Mouse (Mus musculus) heart, embryonic 13.5 days (tissue): ENCODE results near the gene Pou6f2. TPM values are rescaled to one million over a fixed set of nuclear protein-coding genes. Genes with fewer than 3 reads are reported as not detected.
A peak's percentile ranks its signal among the peaks of the same experiment; 100 is the strongest.

Experiments
- ATAC-seq: fragments of 200-750 bp; cut with Nextera tagmentation; 2 replicates; pipeline ENCODE4 v1.8.0; 2017; ENCODE audit warnings: moderate TSS enrichment; ENCODE audit not compliant: insufficient number of reproducible peaks, low FRiP score, low TSS enrichment; ENCODE audit errors: extremely low read depth
- H3K27ac ChIP-seq: fragments of 300-500 bp; sonication (generic); replicated peaks from 2 replicates; pipeline ENCODE4 v1.5.1; 2015; ENCODE audit warnings: moderate library complexity, mild to moderate bottlenecking, inconsistent platforms
- H3K27me3 ChIP-seq: fragments of 300-500 bp; sonication (generic); replicated peaks from 2 replicates; pipeline ENCODE4 v1.6.1; 2015; ENCODE audit warnings: mild to moderate bottlenecking, inconsistent platforms
- H3K36me3 ChIP-seq: fragments of 300-500 bp; sonication (generic); 2 replicates; pipeline ENCODE4 v1.6.1; 2015; ENCODE audit warnings: mild to moderate bottlenecking, inconsistent platforms
- H3K4me1 ChIP-seq: fragments of 300-500 bp; sonication (generic); 2 replicates; pipeline ENCODE4 v1.6.1; 2015; ENCODE audit warnings: inconsistent platforms
- H3K4me2 ChIP-seq: fragments of 300-500 bp; sonication (generic); 2 replicates; pipeline ENCODE4 v1.6.1; 2015; ENCODE audit warnings: inconsistent platforms, mild to moderate bottlenecking, moderate library complexity
- H3K4me3 ChIP-seq: fragments of 300-500 bp; sonication (generic); 2 replicates; pipeline ENCODE4 v1.5.1; 2015; ENCODE audit warnings: moderate library complexity, mild to moderate bottlenecking, inconsistent platforms
- H3K9ac ChIP-seq: fragments of 300-500 bp; sonication (generic); 2 replicates; pipeline ENCODE4 v1.6.1; 2015; ENCODE audit warnings: inconsistent platforms, mild to moderate bottlenecking, moderate library complexity
- H3K9me3 ChIP-seq: fragments of 300-500 bp; sonication (generic); 2 replicates; pipeline ENCODE4 v1.6.1; 2016; ENCODE audit warnings: inconsistent platforms
- WGBS: fragments of 180-500 bp; shearing (Covaris S2); methylation state at CpG from one replicate; pipeline ENCODE4 v1.1.7; 2015; ENCODE audit warnings: mixed read lengths; 5-methylcytosine and 5-hydroxymethylcytosine counted together
- polyA plus RNA-seq: library from polyadenylated mRNA; unstranded; fragments of >200 nt; fragmentation: Nextera tagmentation; extraction: Ambion mirVana; gene quantifications from 2 replicates; pipeline ENCODE4 v1.2.1, GENCODE M21; 2015

Pou6f2 gene
- polyA plus RNA-seq, 1 experiment from 2014 or later = 1.3 TPM

DNA sequence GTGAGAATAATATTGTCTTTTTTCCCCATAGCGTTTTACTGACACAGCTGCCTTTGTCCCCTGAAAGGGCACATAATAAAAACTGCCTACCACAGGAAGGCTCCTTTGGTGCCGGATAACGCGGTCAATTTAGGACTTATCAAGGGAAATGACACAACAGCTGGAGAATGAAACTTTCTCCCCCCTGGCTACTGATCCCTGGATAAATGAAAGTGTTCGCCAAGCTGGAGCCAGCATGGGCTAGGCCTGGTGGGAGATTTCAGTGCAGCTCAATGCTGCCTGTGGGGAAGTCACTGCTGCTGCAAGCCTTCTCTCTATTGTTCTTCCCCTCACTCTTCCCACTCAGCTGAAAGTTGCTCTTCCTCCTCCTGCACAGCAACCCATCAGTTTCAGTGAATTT, 267.8 kb downstream of the Pou6f2 start:
- Histone ChIP-seq H3K27ac (no peak overlapping the region), H3K4me2 (no peak overlapping the region), H3K9ac (no peak overlapping the region), H3K4me1 (peaks cover 10% of the 10 kb centered on the region; the same call in 1 of the 2 replicates), H3K4me3 (no peak overlapping the region), H3K27me3 (no peaks in the 10 kb centered on the region), H3K9me3 (no peaks in the 10 kb centered on the region), H3K36me3 (no peaks in the 10 kb centered on the region)
- no peak for ATAC-seq
- WGBS = 52% methylated on average over 5 of the region's 5 CpGs

DNA sequence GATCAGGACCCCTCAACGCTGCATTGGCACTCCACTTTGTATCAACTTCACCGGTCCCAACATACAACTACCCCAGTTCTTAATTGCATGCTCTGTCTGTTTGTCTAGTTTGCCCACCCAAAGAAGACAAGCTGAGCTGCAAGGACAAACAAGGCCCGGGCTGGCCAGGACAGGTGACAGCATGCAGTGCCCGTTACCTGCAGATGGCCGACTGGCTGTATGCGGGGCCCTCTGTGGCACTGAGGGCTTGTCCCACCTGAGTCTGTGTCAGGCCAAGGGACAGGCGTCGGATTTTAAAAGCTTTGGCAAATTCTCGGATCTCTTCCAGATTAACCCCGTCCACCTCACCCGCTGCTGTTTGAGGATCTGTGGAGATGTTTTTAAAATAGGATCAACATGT, 268.7 kb downstream of the Pou6f2 start:
- H3K9me3 ChIP-seq = no peaks in the 10 kb centered on the region
- H3K27ac ChIP-seq = no peak overlapping the region
- ATAC-seq = no peak
- peaks cover 15% of the 10 kb centered on the region; the same call in 1 of the 2 replicates for H3K4me1 ChIP-seq
- H3K36me3 ChIP-seq = no peaks in the 10 kb centered on the region
- WGBS = 77% methylated on average over 11 of the region's 11 CpGs
- no peak overlapping the region for H3K4me3 ChIP-seq
- no peak overlapping the region for H3K9ac ChIP-seq
- H3K27me3 ChIP-seq = no peaks in the 10 kb centered on the region
- H3K4me2 ChIP-seq = no peak overlapping the region

DNA sequence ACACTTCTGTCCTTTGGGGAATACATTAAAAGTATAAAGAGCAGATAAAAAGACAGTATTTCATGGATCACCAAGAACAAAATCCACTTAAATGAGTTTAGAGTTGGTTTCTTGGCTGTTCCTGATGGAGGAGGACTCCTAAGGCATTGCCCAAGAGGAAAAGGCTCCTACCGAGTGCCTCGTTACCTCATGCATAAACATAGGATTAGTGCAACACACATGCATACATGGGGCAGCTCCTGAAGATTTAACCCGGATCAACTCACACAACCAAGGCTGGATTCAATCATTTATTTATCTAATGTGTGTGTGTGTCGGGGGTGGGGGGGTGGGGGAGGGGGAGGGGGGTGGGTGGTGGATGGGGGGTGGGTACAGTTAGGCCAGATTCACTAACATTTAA, 269.4 kb downstream of the Pou6f2 start:
- no peak overlapping the region for H3K27ac ChIP-seq
- no peaks in the 10 kb centered on the region for H3K27me3 ChIP-seq
- ATAC-seq = no peak
- peaks cover 17% of the 10 kb centered on the region; the same call in 1 of the 2 replicates for H3K4me1 ChIP-seq
- WGBS = 54% methylated on average over 4 of the region's 4 CpGs
- no peaks in the 10 kb centered on the region for H3K9me3 ChIP-seq
- no peak overlapping the region for H3K9ac ChIP-seq
- H3K4me2 ChIP-seq = no peak overlapping the region
- H3K36me3 ChIP-seq = no peaks in the 10 kb centered on the region
- H3K4me3 ChIP-seq = no peak overlapping the region

DNA sequence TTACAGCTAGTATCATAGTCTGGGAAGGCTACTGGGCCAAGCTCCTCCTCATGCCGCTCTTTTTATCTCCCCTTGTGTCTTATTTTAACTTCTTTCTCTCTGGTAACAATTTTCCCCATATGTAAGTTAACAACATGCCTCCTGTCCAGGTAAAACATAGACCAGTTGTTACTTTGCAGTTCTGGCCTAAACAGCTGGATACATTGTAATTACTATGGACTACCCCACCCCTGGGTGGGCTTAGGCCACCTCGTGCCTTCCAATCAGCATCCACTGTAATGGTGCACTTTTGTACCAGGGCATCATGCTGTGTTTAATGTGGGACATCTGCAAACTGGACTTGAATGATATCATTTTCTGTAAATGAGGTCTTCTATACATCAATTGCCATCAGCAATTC, 271.4 kb downstream of the Pou6f2 start:
- Histone ChIP-seq H3K27ac (no peak overlapping the region), H3K4me2 (no peak overlapping the region), H3K4me1 (peaks cover 17% of the 10 kb centered on the region; the same call in 1 of the 2 replicates), H3K27me3 (no peaks in the 10 kb centered on the region), H3K9me3 (no peaks in the 10 kb centered on the region), H3K4me3 (no peak overlapping the region), H3K9ac (no peak overlapping the region), H3K36me3 (no peaks in the 10 kb centered on the region)
- ATAC-seq = no peak
- 49% methylated on average over 2 of the region's 2 CpGs for WGBS

DNA sequence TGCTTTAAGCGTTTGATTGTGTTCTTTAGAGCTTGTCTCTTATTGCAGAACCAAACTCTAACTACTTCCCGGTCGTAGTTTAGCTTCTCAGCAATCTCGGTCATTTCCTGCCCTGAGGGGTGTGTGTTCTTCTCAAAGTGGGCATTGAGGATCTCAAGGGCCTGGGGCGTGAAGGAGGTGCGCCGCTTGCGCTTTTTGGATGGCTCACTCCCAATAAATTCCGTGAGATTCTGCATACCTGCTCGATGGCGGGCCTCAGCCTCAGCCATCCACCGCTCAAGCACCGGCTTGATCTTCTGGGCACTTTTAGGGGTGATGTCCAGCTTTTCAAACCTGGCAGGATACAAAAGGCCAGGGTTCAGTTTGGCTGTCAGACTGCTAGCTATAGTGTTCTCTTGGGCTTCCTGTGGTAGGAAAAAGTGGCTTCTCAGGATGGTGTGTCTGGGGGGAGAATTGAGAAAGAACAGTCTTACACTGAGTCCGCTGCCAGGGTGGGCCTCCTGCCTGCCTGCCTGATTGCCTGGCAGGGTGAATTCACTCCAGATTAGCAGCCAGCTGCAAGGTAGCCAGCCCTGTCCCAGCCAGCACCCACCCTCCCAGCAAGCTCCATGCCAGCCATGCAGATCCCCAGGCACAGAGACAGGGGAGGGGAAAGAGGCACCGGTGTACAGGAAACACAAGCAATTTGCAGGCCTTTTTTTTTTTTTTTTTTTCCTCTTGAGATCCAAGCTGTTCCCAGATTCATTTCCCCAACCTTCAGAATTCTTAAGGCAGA, 272.1 kb downstream of the Pou6f2 start:
- Histone ChIP-seq H3K9me3 (no peaks in the 10 kb centered on the region), H3K4me3 (no peak overlapping the region), H3K27ac (no peak overlapping the region), H3K27me3 (no peaks in the 10 kb centered on the region), H3K9ac (no peak overlapping the region), H3K36me3 (no peaks in the 10 kb centered on the region), H3K4me1 (peaks cover 17% of the 10 kb centered on the region; the same call in 1 of the 2 replicates), H3K4me2 (no peak overlapping the region)
- ATAC-seq = no peak
- 53% methylated on average over 15 of the region's 15 CpGs for WGBS

DNA sequence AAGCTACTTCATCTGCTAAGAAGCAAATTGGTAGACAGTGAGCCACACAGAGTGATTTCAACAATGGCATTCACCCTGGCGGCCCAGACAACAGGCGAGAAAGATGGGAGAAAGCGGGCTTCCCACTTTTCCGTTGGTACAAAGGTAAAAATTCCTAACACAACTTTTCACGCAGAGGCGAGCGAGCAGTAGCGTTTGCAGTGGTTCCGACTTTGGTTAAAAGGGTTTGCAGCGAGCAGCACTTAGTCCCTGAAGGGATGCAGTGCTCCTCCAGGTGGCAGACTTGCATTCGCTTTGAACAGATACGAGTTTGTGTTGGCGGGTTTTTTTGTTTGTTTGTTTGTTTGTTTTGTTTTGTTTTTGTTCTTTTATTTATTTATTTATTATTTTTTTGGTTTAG, 273.1 kb downstream of the Pou6f2 start:
- Histone ChIP-seq H3K27me3 (no peaks in the 10 kb centered on the region), H3K4me1 (peaks cover 14% of the 10 kb centered on the region; the same call in 1 of the 2 replicates), H3K9me3 (no peaks in the 10 kb centered on the region), H3K4me2 (peak overlapping the region; percentile 74), H3K4me3 (peak overlapping the region; percentile 44), H3K9ac (peak overlapping the region; percentile 72; the same call in 1 of the 2 replicates), H3K27ac (no peak overlapping the region), H3K36me3 (no peaks in the 10 kb centered on the region)
- ATAC-seq = no peak
- 11% methylated on average over 13 of the region's 13 CpGs for WGBS

DNA sequence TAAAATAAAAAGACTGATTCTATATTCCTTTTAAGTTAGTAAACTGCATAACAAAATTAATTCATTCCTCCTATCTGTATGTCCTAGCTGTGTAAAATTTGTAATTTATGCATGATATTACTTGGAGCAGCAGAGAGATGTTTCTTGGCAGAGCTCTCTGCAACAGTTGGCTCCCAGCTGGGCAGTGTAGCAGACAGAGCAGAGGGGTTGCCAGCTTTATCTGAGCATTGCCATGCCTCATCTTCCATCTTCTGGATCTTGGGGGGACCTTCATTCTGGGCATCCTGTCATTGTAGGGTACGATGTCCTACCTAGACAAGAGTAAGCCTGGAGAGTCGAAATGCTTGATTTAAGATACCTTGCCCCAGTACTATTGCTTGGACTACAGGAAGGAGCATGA, 277.1 kb downstream of the Pou6f2 start:
- H3K9me3 ChIP-seq = no peaks in the 10 kb centered on the region
- ATAC-seq = no peak
- H3K4me3 ChIP-seq = no peak overlapping the region
- H3K9ac ChIP-seq = no peak overlapping the region
- WGBS = 84% methylated on average over 2 of the region's 2 CpGs
- peaks cover 9% of the 10 kb centered on the region; the same call in 1 of the 2 replicates for H3K4me1 ChIP-seq
- H3K27ac ChIP-seq = no peak overlapping the region
- no peak overlapping the region for H3K4me2 ChIP-seq
- H3K36me3 ChIP-seq = no peaks in the 10 kb centered on the region
- no peaks in the 10 kb centered on the region for H3K27me3 ChIP-seq

DNA sequence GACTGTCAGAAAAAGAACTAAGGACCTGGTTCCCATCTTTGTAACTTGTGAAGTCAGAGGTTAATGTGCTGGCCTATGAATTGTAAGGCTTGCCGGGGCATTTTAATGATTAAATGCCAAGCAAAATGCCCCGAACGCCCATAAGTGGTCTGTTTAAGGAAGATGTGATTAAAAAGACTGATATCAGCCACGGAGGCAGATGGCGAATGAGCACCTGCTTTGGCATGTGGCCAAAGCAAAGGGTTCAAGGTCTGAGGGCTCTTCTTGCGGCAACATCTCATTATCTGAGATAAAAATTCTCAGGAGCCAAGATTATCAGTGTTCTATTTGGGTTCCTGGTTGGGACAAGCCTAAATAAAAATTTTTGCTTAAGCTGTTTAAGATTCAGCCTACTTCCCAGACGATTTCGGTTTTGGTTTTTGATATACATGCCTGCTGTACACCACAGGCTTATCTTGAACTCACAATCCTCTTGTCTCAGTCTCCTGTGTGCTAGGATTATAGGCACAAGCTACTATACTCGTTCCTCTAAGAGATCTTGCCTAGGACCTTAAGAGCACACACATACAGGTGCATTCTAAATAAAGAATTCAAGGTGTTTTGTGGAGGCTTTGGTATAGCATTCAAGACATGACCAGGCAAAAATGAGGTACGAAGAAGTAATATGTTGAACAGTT, 315.9 kb downstream of the Pou6f2 start:
- no peak overlapping the region for H3K9ac ChIP-seq
- no peaks in the 10 kb centered on the region for H3K36me3 ChIP-seq
- no peaks in the 10 kb centered on the region for H3K4me1 ChIP-seq
- H3K4me3 ChIP-seq = no peak overlapping the region
- H3K4me2 ChIP-seq = no peak overlapping the region
- H3K9me3 ChIP-seq = no peaks in the 10 kb centered on the region
- no peaks in the 10 kb centered on the region for H3K27me3 ChIP-seq
- ATAC-seq = no peak
- WGBS = 61% methylated on average over 10 of the region's 10 CpGs
- H3K27ac ChIP-seq = no peak overlapping the region
